Mouse (Mus musculus): ENCODE measurements around the gene Lrrc8c. TPM values are rescaled to one million over a fixed set of nuclear protein-coding genes. Genes with fewer than 3 reads are reported as not detected.

Gene Lrrc8c
- polyA plus RNA-seq, 1 experiment from 2014 or later = 11.8 TPM

GRCm38 (mm10) chr5:105580909-105581308 is 61.7 kb downstream of the Lrrc8c start:
- Histone ChIP-seq H3K4me3 (ENCODE audit: low read depth, low read length) (no peak overlapping the region), H3K27ac (ENCODE audit: low read depth, low read length) (no peak overlapping the region), H3K9ac (ENCODE audit: low read depth, low read length) (no peak overlapping the region), H3K4me1 (replicated peaks; ENCODE audit: control insufficient read depth, insufficient read depth, low read length) (no peaks in the 10 kb centered on the region), H3K27me3 (replicated peaks; ENCODE audit: control insufficient read depth, insufficient read depth, low read length) (no peaks in the 10 kb centered on the region), H3K36me3 (ENCODE audit: control insufficient read depth, insufficient read depth) (no peaks in the 10 kb centered on the region), H3K9me3 (ENCODE audit: control insufficient read depth) (no peaks in the 10 kb centered on the region), H3K4me2 (replicated peaks; ENCODE audit: low read depth) (no peak overlapping the region)
- no peak for ATAC-seq
- 62% methylated on average over 10 of the region's 10 CpGs for WGBS
- no peak for TF ChIP-seq CTCF (IDR thresholded peaks at IDR 0.05; ENCODE audit: low read depth)

GRCm38 (mm10) chr5:105585929-105586328 is 66.7 kb downstream of the Lrrc8c start:
- Histone ChIP-seq H3K9me3 (ENCODE audit: control insufficient read depth) (no peaks in the 10 kb centered on the region), H3K4me3 (ENCODE audit: low read depth, low read length) (no peak overlapping the region), H3K4me2 (replicated peaks; ENCODE audit: low read depth) (no peak overlapping the region), H3K4me1 (replicated peaks; ENCODE audit: control insufficient read depth, insufficient read depth, low read length) (no peaks in the 10 kb centered on the region), H3K27ac (ENCODE audit: low read depth, low read length) (no peak overlapping the region), H3K9ac (ENCODE audit: low read depth, low read length) (no peak overlapping the region), H3K27me3 (replicated peaks; ENCODE audit: control insufficient read depth, insufficient read depth, low read length) (no peaks in the 10 kb centered on the region), H3K36me3 (ENCODE audit: control insufficient read depth, insufficient read depth) (no peaks in the 10 kb centered on the region)
- 61% methylated on average over 4 of the region's 4 CpGs for WGBS
- TF ChIP-seq CTCF (IDR thresholded peaks at IDR 0.05; ENCODE audit: low read depth) = no peak
- no peak for ATAC-seq

GRCm38 (mm10) chr5:105586655-105587054 is 67.5 kb downstream of the Lrrc8c start:
- Histone ChIP-seq H3K4me3 (ENCODE audit: low read depth, low read length) (no peak overlapping the region), H3K36me3 (ENCODE audit: control insufficient read depth, insufficient read depth) (no peaks in the 10 kb centered on the region), H3K27ac (ENCODE audit: low read depth, low read length) (no peak overlapping the region), H3K27me3 (replicated peaks; ENCODE audit: control insufficient read depth, insufficient read depth, low read length) (no peaks in the 10 kb centered on the region), H3K4me2 (replicated peaks; ENCODE audit: low read depth) (no peak overlapping the region), H3K9ac (ENCODE audit: low read depth, low read length) (no peak overlapping the region), H3K4me1 (replicated peaks; ENCODE audit: control insufficient read depth, insufficient read depth, low read length) (no peaks in the 10 kb centered on the region), H3K9me3 (ENCODE audit: control insufficient read depth) (no peaks in the 10 kb centered on the region)
- TF ChIP-seq CTCF (IDR thresholded peaks at IDR 0.05; ENCODE audit: low read depth) = no peak
- no peak for ATAC-seq
- WGBS = 12% methylated on average over 5 of the region's 5 CpGs

GRCm38 (mm10) chr5:105587471-105587870 is 68.3 kb downstream of the Lrrc8c start:
- TF ChIP-seq CTCF (IDR thresholded peaks at IDR 0.05; ENCODE audit: low read depth) = no peak
- Histone ChIP-seq H3K4me3 (ENCODE audit: low read depth, low read length) (no peak overlapping the region), H3K4me1 (replicated peaks; ENCODE audit: control insufficient read depth, insufficient read depth, low read length) (no peaks in the 10 kb centered on the region), H3K36me3 (ENCODE audit: control insufficient read depth, insufficient read depth) (no peaks in the 10 kb centered on the region), H3K9ac (ENCODE audit: low read depth, low read length) (no peak overlapping the region), H3K27ac (ENCODE audit: low read depth, low read length) (no peak overlapping the region), H3K27me3 (replicated peaks; ENCODE audit: control insufficient read depth, insufficient read depth, low read length) (no peaks in the 10 kb centered on the region), H3K4me2 (replicated peaks; ENCODE audit: low read depth) (no peak overlapping the region), H3K9me3 (ENCODE audit: control insufficient read depth) (no peaks in the 10 kb centered on the region)
- no peak for ATAC-seq
- 78% methylated on average over 6 of the region's 6 CpGs for WGBS

GRCm38 (mm10) chr5:105588683-105589082 is 69.5 kb downstream of the Lrrc8c start:
- 66% methylated on average over 4 of the region's 4 CpGs for whole genome bisulfite sequencing
- H3K9ac ChIP-seq (ENCODE audit: low read depth, low read length) = no peak overlapping the region
- H3K36me3 ChIP-seq (ENCODE audit: control insufficient read depth, insufficient read depth) = no peaks in the 10 kb centered on the region
- H3K27me3 ChIP-seq (replicated peaks; ENCODE audit: control insufficient read depth, insufficient read depth, low read length) = no peaks in the 10 kb centered on the region
- no peak overlapping the region for H3K4me2 ChIP-seq (replicated peaks; ENCODE audit: low read depth)
- no peaks in the 10 kb centered on the region for H3K4me1 ChIP-seq (replicated peaks; ENCODE audit: control insufficient read depth, insufficient read depth, low read length)
- ATAC-seq = no peak
- no peak for TF ChIP-seq CTCF (IDR thresholded peaks at IDR 0.05; ENCODE audit: low read depth)
- no peaks in the 10 kb centered on the region for H3K9me3 ChIP-seq (ENCODE audit: control insufficient read depth)
- H3K27ac ChIP-seq (ENCODE audit: low read depth, low read length) = no peak overlapping the region
- H3K4me3 ChIP-seq (ENCODE audit: low read depth, low read length) = no peak overlapping the region

GRCm38 (mm10) chr5:105589119-105589518 is 69.9 kb downstream of the Lrrc8c start:
- H3K27me3 ChIP-seq (replicated peaks; ENCODE audit: control insufficient read depth, insufficient read depth, low read length) = no peaks in the 10 kb centered on the region
- no peak overlapping the region for H3K27ac ChIP-seq (ENCODE audit: low read depth, low read length)
- H3K4me2 ChIP-seq (replicated peaks; ENCODE audit: low read depth) = no peak overlapping the region
- WGBS = 72% methylated on average over 3 of the region's 3 CpGs
- no peaks in the 10 kb centered on the region for H3K4me1 ChIP-seq (replicated peaks; ENCODE audit: control insufficient read depth, insufficient read depth, low read length)
- H3K36me3 ChIP-seq (ENCODE audit: control insufficient read depth, insufficient read depth) = no peaks in the 10 kb centered on the region
- ATAC-seq = no peak
- no peak overlapping the region for H3K9ac ChIP-seq (ENCODE audit: low read depth, low read length)
- H3K4me3 ChIP-seq (ENCODE audit: low read depth, low read length) = no peak overlapping the region
- TF ChIP-seq CTCF (IDR thresholded peaks at IDR 0.05; ENCODE audit: low read depth) = no peak
- H3K9me3 ChIP-seq (ENCODE audit: control insufficient read depth) = no peaks in the 10 kb centered on the region

- no peak for ATAC-seq
- no peak overlapping the region for H3K9ac ChIP-seq (ENCODE audit: low read depth, low read length)
- H3K4me2 ChIP-seq (replicated peaks; ENCODE audit: low read depth) = no peak overlapping the region
- H3K4me1 ChIP-seq (replicated peaks; ENCODE audit: control insufficient read depth, insufficient read depth, low read length) = no peaks in the 10 kb centered on the region
- no peaks in the 10 kb centered on the region for H3K27me3 ChIP-seq (replicated peaks; ENCODE audit: control insufficient read depth, insufficient read depth, low read length)
- 89% methylated on average over 4 of the region's 4 CpGs for WGBS
- TF ChIP-seq CTCF (IDR thresholded peaks at IDR 0.05; ENCODE audit: low read depth) = no peak
- H3K4me3 ChIP-seq (ENCODE audit: low read depth, low read length) = no peak overlapping the region
- H3K27ac ChIP-seq (ENCODE audit: low read depth, low read length) = no peak overlapping the region
- no peaks in the 10 kb centered on the region for H3K36me3 ChIP-seq (ENCODE audit: control insufficient read depth, insufficient read depth)
- no peaks in the 10 kb centered on the region for H3K9me3 ChIP-seq (ENCODE audit: control insufficient read depth)
Measured at GRCm38 (mm10) chr5:105592396-105592795, 73.2 kb downstream of the Lrrc8c start.
